Mouse (Mus musculus) cerebellum, adult 2 months (tissue): ENCODE measurements around the gene Amdhd1. TPM values are rescaled to one million over a fixed set of nuclear protein-coding genes. Genes with fewer than 3 reads are reported as not detected.
A peak's percentile ranks its signal among the peaks of the same experiment; 100 is the strongest.

Experiments
- DNase-seq, 2 experiments: peaks; one replicate each; pipeline ENCODE4 v3.0.0; 2021
- H3K27ac ChIP-seq: fragments of 200-500 bp; 2 replicates; pipeline ENCODE4 v1.5.1; 2012; ENCODE audit warnings: low read length, control low read depth, inconsistent platforms; ENCODE audit not compliant: insufficient read depth
- H3K27me3 ChIP-seq: fragments of 200-500 bp; 2 replicates; pipeline ENCODE4 v1.6.1; 2012; ENCODE audit warnings: inconsistent platforms, mild to moderate bottlenecking, low read length, moderate library complexity; ENCODE audit not compliant: control insufficient read depth, insufficient read depth
- H3K4me1 ChIP-seq: fragments of 200-500 bp; 2 replicates; pipeline ENCODE4 v1.6.1; 2011; ENCODE audit warnings: low read length; ENCODE audit not compliant: control insufficient read depth, insufficient read depth
- H3K4me3 ChIP-seq: fragments of 200-500 bp; replicated peaks from 2 replicates; pipeline ENCODE3; 2011; ENCODE audit warnings: mild to moderate bottlenecking, low read depth, low read length, control low read depth; ENCODE audit not compliant: insufficient read depth
- CTCF ChIP-seq: fragments of 200-500 bp; IDR thresholded peaks from 2 replicates; pipeline ENCODE4 v1.5.1; 2011; ENCODE audit warnings: low read depth, mild to moderate bottlenecking, control low read depth, low read length, moderate library complexity, borderline replicate concordance; ENCODE audit not compliant: insufficient read depth
- POLR2A ChIP-seq: fragments of 200-500 bp; IDR thresholded peaks from 2 replicates; pipeline ENCODE4 v1.6.1; 2011; ENCODE audit warnings: low read length, control low read depth, borderline replicate concordance; ENCODE audit not compliant: insufficient read depth
- WGBS: fragments of 180-500 bp; shearing (Covaris S2); methylation state at CpG from one replicate; pipeline ENCODE4 v1.1.7; 2018; 5-methylcytosine and 5-hydroxymethylcytosine counted together
- polyA plus RNA-seq: library from polyadenylated mRNA; depleted of rRNA; stranded (reverse); fragments of >200 nt; gene quantifications from 2 replicates; pipeline ENCODE4 v1.2.3, GENCODE M21; 2012

The Amdhd1 gene
- polyA plus RNA-seq, 1 experiment = not detected

DNA sequence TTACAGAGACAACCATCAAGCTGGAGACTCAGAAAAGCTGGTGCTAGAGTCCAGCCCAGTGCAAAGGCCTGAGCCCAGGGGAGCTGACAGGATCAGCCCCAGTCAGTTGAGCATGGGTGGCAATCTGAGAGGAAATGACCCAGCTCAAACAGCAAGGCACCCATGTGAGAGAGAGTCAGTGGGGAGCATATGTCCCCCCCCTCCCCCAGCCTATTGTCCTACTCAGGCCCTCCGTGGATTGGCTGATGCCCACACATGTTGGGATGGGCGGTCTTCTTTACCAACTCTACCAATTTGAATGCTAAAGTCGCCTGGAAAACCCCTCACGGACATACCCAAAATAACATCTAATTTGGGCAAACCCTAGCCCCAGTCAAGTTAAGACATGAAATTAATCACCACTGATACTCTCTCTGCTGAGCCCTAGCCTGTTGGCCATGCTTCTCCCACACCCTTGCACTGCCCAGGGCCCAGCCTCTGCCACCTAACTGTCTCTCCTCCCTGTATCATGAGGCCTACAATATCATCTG, 8.0 kb upstream of the Amdhd1 start:
- no peak overlapping the region for H3K27ac ChIP-seq
- no peaks in the 10 kb centered on the region for H3K27me3 ChIP-seq
- no peak for DNase-seq
- 89% methylated on average over 4 of the region's 4 CpGs for WGBS
- no peaks in the 10 kb centered on the region for H3K4me1 ChIP-seq
- no peak overlapping the region for H3K4me3 ChIP-seq
- no peak for TF ChIP-seq POLR2A
- no peak for TF ChIP-seq CTCF

DNA sequence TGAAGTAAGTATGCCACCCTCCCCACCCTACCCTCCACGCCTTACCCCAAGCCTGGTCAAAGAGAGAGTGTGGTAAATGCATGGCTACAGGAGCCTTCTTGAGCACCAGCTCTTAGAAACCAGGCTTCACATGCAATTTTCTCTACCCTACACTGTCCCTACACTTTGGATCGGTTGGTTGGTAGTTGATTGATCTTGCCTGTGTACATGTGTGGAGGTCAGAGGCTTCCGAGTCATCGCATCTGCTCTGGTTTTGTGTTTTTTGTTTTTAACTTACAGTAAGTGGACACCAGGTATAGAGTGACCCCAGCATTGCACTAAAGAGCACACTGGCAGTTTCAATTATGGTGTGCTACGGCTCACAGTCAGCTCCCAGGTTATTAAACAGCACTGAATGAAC, 4.3 kb upstream of the Amdhd1 start:
- WGBS = 84% methylated on average over 5 of the region's 5 CpGs
- peaks cover 4% of the 10 kb centered on the region for H3K4me1 ChIP-seq
- H3K27me3 ChIP-seq = no peaks in the 10 kb centered on the region
- no peak for DNase-seq
- H3K27ac ChIP-seq = no peak overlapping the region
- H3K4me3 ChIP-seq = no peak overlapping the region
- TF ChIP-seq CTCF (no peak), POLR2A (no peak)

DNA sequence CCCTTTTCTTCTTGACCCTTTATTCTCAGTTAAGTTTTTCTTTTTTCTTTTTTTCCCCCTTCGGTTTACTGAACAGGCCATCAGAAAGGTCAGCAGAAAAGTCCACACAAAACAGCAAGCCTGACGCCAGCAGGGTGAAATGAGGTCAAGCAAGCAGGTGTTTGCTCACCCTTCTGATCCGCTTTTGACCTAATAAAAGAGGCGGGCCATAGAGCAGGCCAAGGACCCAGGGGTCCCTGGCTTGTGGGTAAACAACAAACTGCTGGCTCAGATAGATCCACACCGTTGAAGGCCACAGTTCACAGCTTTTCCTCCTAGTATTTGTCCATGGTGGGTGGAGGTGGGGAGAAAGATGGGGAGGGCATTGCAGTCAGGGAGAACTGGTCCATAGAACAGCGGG, 3.3 kb upstream of the Amdhd1 start:
- no peak for TF ChIP-seq POLR2A
- Histone ChIP-seq H3K4me1 (peaks cover 4% of the 10 kb centered on the region), H3K27me3 (no peaks in the 10 kb centered on the region), H3K27ac (no peak overlapping the region), H3K4me3 (no peak overlapping the region)
- DNase-seq = no peak
- WGBS = 53% methylated on average over 6 of the region's 6 CpGs

DNA sequence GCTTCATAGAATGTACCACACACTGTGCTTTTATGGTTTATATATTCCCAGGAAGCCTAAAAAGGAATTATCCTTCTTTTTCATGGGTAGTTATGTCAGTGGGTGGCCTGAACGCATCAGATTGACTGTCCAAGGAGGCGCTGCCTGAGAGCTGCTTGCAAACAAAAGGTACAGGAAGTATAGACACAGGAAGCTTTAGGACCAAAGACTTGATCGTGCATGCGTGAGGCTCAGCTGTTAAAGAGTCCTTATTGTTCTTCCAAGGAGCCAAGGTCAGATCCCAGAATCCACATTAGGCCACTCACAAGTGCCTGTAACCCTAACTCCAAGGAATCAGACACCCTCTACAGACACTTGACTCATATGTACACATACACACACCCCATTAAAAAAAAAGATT, 2.5 kb upstream of the Amdhd1 start:
- Histone ChIP-seq H3K27ac (no peak overlapping the region), H3K27me3 (no peaks in the 10 kb centered on the region), H3K4me3 (no peak overlapping the region), H3K4me1 (peaks cover 4% of the 10 kb centered on the region)
- TF ChIP-seq POLR2A (no peak), CTCF (no peak)
- 73% methylated on average over 4 of the region's 4 CpGs for WGBS
- DNase-seq = no peak

DNA sequence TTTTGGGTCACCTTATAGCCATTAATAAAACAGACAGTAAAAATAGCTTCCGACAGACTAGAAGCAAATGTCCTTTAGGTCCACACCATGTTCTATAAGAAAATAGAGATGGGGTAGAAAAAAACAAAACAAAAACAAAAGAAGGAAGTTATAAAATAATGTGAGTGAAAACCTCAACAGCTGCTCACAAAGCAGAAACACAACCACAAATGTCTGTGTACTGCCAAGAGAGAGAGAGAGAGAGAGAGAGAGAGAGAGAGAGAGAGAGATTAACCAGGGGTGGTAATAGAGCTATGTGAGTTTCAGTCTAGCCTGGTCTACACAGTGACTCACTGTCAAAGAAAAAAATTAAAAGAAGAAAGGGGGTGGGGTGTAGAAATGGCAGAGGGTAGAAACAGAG, 1.8 kb upstream of the Amdhd1 start:
- H3K27me3 ChIP-seq = no peaks in the 10 kb centered on the region
- 96% methylated on average over 1 of the region's 1 CpGs for WGBS
- no peak overlapping the region for H3K4me3 ChIP-seq
- no peak overlapping the region for H3K27ac ChIP-seq
- H3K4me1 ChIP-seq = peaks cover 4% of the 10 kb centered on the region
- DNase-seq = no peak
- TF ChIP-seq CTCF = no peak
- no peak for TF ChIP-seq POLR2A

DNA sequence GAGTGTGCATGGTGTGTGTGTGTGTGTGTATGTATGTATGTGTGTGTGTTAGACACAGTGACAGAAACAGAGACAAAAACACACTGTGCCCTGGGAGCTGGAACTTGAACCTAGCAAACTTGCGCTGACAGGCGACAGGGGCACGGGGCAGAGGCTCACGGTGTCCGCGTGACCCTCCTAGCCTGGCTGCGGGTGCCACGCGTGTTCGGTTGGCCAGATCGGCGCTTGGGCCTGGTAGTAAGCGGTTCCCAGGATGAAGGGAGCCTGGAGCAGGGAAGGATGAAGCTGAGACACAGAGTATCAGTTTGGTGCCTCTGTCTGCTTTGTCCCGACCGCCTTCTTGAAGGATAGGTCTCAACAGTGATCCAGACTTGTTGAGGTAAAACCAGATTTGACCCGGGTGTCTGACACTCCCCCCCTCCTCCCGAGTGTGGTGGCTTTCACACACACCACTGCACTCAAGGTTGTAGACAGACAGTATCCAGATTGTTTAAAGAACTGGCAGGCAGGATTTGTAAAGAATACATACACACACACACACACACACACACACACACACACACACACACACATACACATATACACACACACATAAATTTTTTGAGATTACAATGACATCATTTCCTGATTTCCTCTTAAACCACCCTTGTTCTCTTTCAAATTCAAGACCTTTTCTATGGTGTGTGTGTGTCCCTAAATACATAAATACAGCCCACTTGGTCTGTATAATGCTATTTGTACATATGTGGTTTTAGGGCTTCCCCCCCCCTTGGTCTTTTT, 788 bp upstream of the Amdhd1 start, which contains the start of gene Ccdc38:
Gene Ccdc38 (plus strand): TSS at position 202 of the 780 bp plus-strand sequence.
- 46% methylated on average over 17 of the region's 17 CpGs for WGBS
- no peaks in the 10 kb centered on the region for H3K27me3 ChIP-seq
- TF ChIP-seq POLR2A (no peak), CTCF (no peak)
- no peak within 1 kb of the TSS for H3K27ac ChIP-seq
- H3K4me3 ChIP-seq = peak within 1 kb of the TSS; percentile 27
- DNase-seq = peak in 1 of 2 experiments; percentile 15
- peaks cover 4% of the 10 kb centered on the region for H3K4me1 ChIP-seq

DNA sequence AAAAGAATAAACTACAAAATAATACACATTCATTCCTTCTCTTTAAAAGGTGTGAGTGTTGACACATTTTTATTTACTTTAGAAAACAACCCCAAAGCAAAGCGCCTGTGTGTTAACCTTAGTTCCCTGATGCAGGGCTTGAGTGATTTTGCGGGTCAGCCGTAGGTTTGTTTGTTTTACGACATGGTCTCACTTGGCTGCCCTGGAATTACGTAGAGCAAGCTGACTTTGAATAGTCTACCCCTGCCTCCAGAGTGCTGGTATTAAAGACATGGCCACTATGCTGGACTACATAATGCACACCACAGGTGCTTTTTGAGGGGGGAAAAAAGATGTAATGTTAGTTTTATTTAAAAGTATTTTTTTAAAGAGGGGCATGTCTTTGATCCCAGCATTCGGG, 1.0 kb downstream of the Amdhd1 start:
- TF ChIP-seq POLR2A (no peak), CTCF (no peak)
- no peaks in the 10 kb centered on the region for H3K27me3 ChIP-seq
- peaks cover 4% of the 10 kb centered on the region for H3K4me1 ChIP-seq
- no peak for DNase-seq
- WGBS = 94% methylated on average over 6 of the region's 6 CpGs
- H3K4me3 ChIP-seq = no peak overlapping the region
- H3K27ac ChIP-seq = no peak overlapping the region

DNA sequence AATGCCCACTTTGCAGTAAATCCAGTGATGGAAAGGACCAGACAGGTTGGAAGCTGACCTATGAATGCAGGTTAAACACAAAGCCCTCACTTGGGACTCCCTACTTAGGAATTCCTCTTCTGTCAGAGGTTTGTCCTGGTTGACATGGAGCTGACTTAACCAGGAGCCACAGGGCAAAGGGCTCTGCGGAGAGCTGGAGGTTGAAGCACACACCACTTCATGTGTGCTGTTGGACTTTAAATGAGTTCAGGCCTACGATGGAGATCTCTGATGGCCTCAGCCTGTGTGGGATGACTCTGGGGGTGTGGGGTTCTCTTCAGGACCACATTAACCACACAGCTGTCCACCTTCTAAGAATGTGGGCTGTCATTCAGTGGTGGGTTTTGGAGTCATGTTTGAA, 1.5 kb downstream of the Amdhd1 start:
- Histone ChIP-seq H3K27me3 (no peaks in the 10 kb centered on the region), H3K27ac (no peak overlapping the region), H3K4me3 (no peak overlapping the region), H3K4me1 (peaks cover 4% of the 10 kb centered on the region)
- 96% methylated on average over 2 of the region's 2 CpGs for WGBS
- no peak for TF ChIP-seq POLR2A
- no peak for TF ChIP-seq CTCF
- DNase-seq = no peak
